In genomic region chr12:87148136-87148535, GRCm38 (mm10) we compare ENCODE assay signal across 9 mouse cellular contexts. TPM values are rescaled to one million over a fixed set of nuclear protein-coding genes. Genes with fewer than 3 reads are reported as not detected.
DNase-seq lines count a peak whose midpoint lies in the region; ATAC-seq and TF ChIP-seq lines count a peak whose summit lies in the region.
"Had no signal": no experiment of that assay in that cellular context is flagged by ENCODE, and none has a peak within 500 bp of the region (broad histone marks: within the 10 kb centered on the region; RNA-seq: fewer than 3 reads in every experiment).

No protein-coding gene starts in this region.

- intact Hi-C loops in heart, postnatal 25 days (cut with DNase I): no loop called here

- H3K27ac ChIP-seq in heart, embryonic 10.5 days: peak overlapping the region; percentile 99
- H3K27ac ChIP-seq in bone marrow, adult 2 months (ENCODE audit: control insufficient read depth, insufficient read depth, low read depth, low read length, poor library complexity): no peak overlapping the region
- H3K27ac ChIP-seq in intestine, embryonic 16.5 days (ENCODE audit: low read length): peak overlapping the region; percentile 96
- peak overlapping the region; percentile 80 for H3K27ac ChIP-seq in liver, postnatal 0 days (ENCODE audit: low read depth)

- peaks cover 11% of the 10 kb centered on the region for H3K36me3 ChIP-seq in heart, embryonic 10.5 days
- H3K36me3 ChIP-seq in intestine, embryonic 16.5 days (ENCODE audit: control insufficient read depth, insufficient read depth, low read length): no peaks in the 10 kb centered on the region
- H3K36me3 ChIP-seq in liver, postnatal 0 days (replicated peaks; ENCODE audit: insufficient read depth, low read length): no peaks in the 10 kb centered on the region

- no peak for TF ChIP-seq CTCF in bone marrow, adult 2 months (IDR thresholded peaks at IDR 0.05; ENCODE audit: control insufficient read depth, insufficient read depth, low read length)
- TF ChIP-seq CTCF in liver, postnatal 0 days (IDR thresholded peaks at IDR 0.05; ENCODE audit: low read depth): no peak

- H3K4me3 ChIP-seq in heart, embryonic 10.5 days: peak overlapping the region; percentile 83
- peak overlapping the region; percentile 98 for H3K4me3 ChIP-seq in bone marrow, adult 2 months (replicated peaks; ENCODE audit: control insufficient read depth, low read depth, low read length)
- peak overlapping the region; percentile 98 for H3K4me3 ChIP-seq in intestine, embryonic 16.5 days (ENCODE audit: low read length)
- H3K4me3 ChIP-seq in liver, postnatal 0 days (ENCODE audit: low read depth, low read length): peak overlapping the region; percentile 82

- DNase-seq in heart, embryonic 10.5 days (ENCODE audit: low spot score): no peak
- no peak for DNase-seq in heart, postnatal 25 days (ENCODE audit: low spot score)
- DNase-seq in liver, postnatal 0 days: peak; percentile 51
- no peak for DNase-seq in urinary bladder, postnatal 14 days (ENCODE audit: low spot score)
- DNase-seq in layer of hippocampus, postnatal 10 days (ENCODE audit: low spot score in 2 of 2): no peak
- DNase-seq in thymus, postnatal 0 days (ENCODE audit: low spot score): no peak

- no peaks in the 10 kb centered on the region for H3K9me3 ChIP-seq in heart, embryonic 10.5 days
- H3K9me3 ChIP-seq in intestine, embryonic 16.5 days (ENCODE audit: control insufficient read depth, low read length): no peaks in the 10 kb centered on the region
- H3K9me3 ChIP-seq in liver, postnatal 0 days (ENCODE audit: low read length): peaks cover 7% of the 10 kb centered on the region; the same call in 1 of the 2 replicates

- TF ChIP-seq EP300 in liver, postnatal 0 days (IDR thresholded peaks at IDR 0.05; ENCODE audit: low read depth): no peak

- H3K9ac ChIP-seq in intestine, embryonic 16.5 days (ENCODE audit: low read depth, low read length): peak overlapping the region; percentile 89
- peak overlapping the region; percentile 75 for H3K9ac ChIP-seq in liver, postnatal 0 days (replicated peaks)

- no peaks in the 10 kb centered on the region for H3K27me3 ChIP-seq in heart, embryonic 10.5 days (ENCODE audit: insufficient read depth, poor library complexity, severe bottlenecking)
- no peaks in the 10 kb centered on the region for H3K27me3 ChIP-seq in intestine, embryonic 16.5 days (replicated peaks; ENCODE audit: control insufficient read depth, insufficient read depth, low read length)
- H3K27me3 ChIP-seq in liver, postnatal 0 days (ENCODE audit: insufficient read depth, low read length): no peaks in the 10 kb centered on the region
- H3K27me3 ChIP-seq: Patski had no signal

- ATAC-seq in intestine, embryonic 16.5 days: peak; percentile 17; the same call in 1 of the 2 replicates
- no peak for ATAC-seq in liver, postnatal 0 days

- no peak for TF ChIP-seq POLR2A in bone marrow, adult 2 months (IDR thresholded peaks at IDR 0.05; ENCODE audit: borderline replicate concordance, control insufficient read depth, low read depth, low read length)

- WGBS in heart, embryonic 10.5 days: 18% methylated on average over 15 of the region's 15 CpGs
- whole genome bisulfite sequencing in bone marrow, adult 2 months: 14% methylated on average over 15 of the region's 15 CpGs
- 13% methylated on average over 15 of the region's 15 CpGs for WGBS in intestine, embryonic 16.5 days
- 23% methylated on average over 15 of the region's 15 CpGs for WGBS in liver, postnatal 0 days (ENCODE audit: insufficient replicate concordance)

- peaks cover 16% of the 10 kb centered on the region for H3K4me1 ChIP-seq in heart, embryonic 10.5 days
- H3K4me1 ChIP-seq in bone marrow, adult 2 months (ENCODE audit: control insufficient read depth, insufficient read depth, low read length): no peaks in the 10 kb centered on the region
- H3K4me1 ChIP-seq in intestine, embryonic 16.5 days (ENCODE audit: control insufficient read depth, insufficient read depth, low read length): peaks cover 15% of the 10 kb centered on the region
- H3K4me1 ChIP-seq in liver, postnatal 0 days (ENCODE audit: insufficient read depth): peaks cover 15% of the 10 kb centered on the region

- peak overlapping the region; percentile 72 for H3K4me2 ChIP-seq in intestine, embryonic 16.5 days (ENCODE audit: low read depth, low read length)
- peak overlapping the region; percentile 78 for H3K4me2 ChIP-seq in liver, postnatal 0 days (ENCODE audit: low read depth, low read length)

RNA-seq across cellular contexts. Expression of gene Pomt2, which starts 0.4 kb away (rescaled TPM):
- polyA plus RNA-seq in heart, embryonic 10.5 days (2016; fragmentation: Nextera tagmentation; extraction: Ambion mirVana): 16.1 and 16.3 TPM in 2 replicates
- 10 to 100 TPM in 1 of 2 experiments, 1 to 10 TPM in 1; 9.5 to 11.9 TPM for total RNA-seq in heart, postnatal 25 days (2021)
- polyA plus RNA-seq in bone marrow, adult 2 months (2011; ENCODE audit: insufficient read depth, insufficient read length, low replicate concordance, missing spikeins): 1.4 and 3.4 TPM in 2 replicates
- polyA plus RNA-seq in intestine, embryonic 16.5 days (2015; fragmentation: Nextera tagmentation; extraction: Ambion mirVana): 11.7 TPM in 2 replicates
- 4.3 and 4.5 TPM in 2 replicates for polyA plus RNA-seq in liver, postnatal 0 days (2015; fragmentation: Nextera tagmentation; extraction: Ambion mirVana)
- total RNA-seq in layer of hippocampus, postnatal 10 days (2021): 10 to 100 TPM; 20.1 to 20.3 TPM
- 4.8 and 5.4 TPM in 2 replicates for polyA plus RNA-seq in thymus, postnatal 0 days (2015; fragmentation: Nextera tagmentation; extraction: Ambion mirVana)

RNA-seq across cellular contexts. Expression of gene Gstz1, which starts 1.2 kb away (rescaled TPM):
- 36.9 and 38.0 TPM in 2 replicates for polyA plus RNA-seq in heart, embryonic 10.5 days (2016; fragmentation: Nextera tagmentation; extraction: Ambion mirVana)
- total RNA-seq in heart, postnatal 25 days (2021): 10 to 100 TPM; 46.4 to 47.0 TPM
- 14.7 and 25.1 TPM in 2 replicates for polyA plus RNA-seq in bone marrow, adult 2 months (2011; ENCODE audit: insufficient read depth, insufficient read length, low replicate concordance, missing spikeins)
- 60.4 and 61.2 TPM in 2 replicates for polyA plus RNA-seq in intestine, embryonic 16.5 days (2015; fragmentation: Nextera tagmentation; extraction: Ambion mirVana)
- 257 and 279 TPM in 2 replicates for polyA plus RNA-seq in liver, postnatal 0 days (2015; fragmentation: Nextera tagmentation; extraction: Ambion mirVana)
- 10 to 100 TPM; 53.2 to 54.2 TPM for total RNA-seq in layer of hippocampus, postnatal 10 days (2021)
- 19.2 and 19.8 TPM in 2 replicates for polyA plus RNA-seq in thymus, postnatal 0 days (2015; fragmentation: Nextera tagmentation; extraction: Ambion mirVana)

RNA-seq across cellular contexts. Expression of gene Ngb, which starts 45.8 kb away (rescaled TPM):
- polyA plus RNA-seq in heart, embryonic 10.5 days (2016; fragmentation: Nextera tagmentation; extraction: Ambion mirVana): 0.11 and 0.29 TPM in 2 replicates
- total RNA-seq in heart, postnatal 25 days (2021): not detected
- polyA plus RNA-seq in bone marrow, adult 2 months (2011; ENCODE audit: insufficient read depth, insufficient read length, low replicate concordance, missing spikeins): not detected in 2 replicates
- 1.2 and 1.6 TPM in 2 replicates for polyA plus RNA-seq in intestine, embryonic 16.5 days (2015; fragmentation: Nextera tagmentation; extraction: Ambion mirVana)
- polyA plus RNA-seq in liver, postnatal 0 days (2015; fragmentation: Nextera tagmentation; extraction: Ambion mirVana): 0.06 TPM in 1 of 2 replicates, not detected in the other
- total RNA-seq in layer of hippocampus, postnatal 10 days (2021): 1 to 10 TPM; 2.9 to 3.7 TPM
- 0.18 and 0.35 TPM in 2 replicates for polyA plus RNA-seq in thymus, postnatal 0 days (2015; fragmentation: Nextera tagmentation; extraction: Ambion mirVana)

RNA-seq across cellular contexts. Expression of gene Samd15, which starts 51.4 kb away (rescaled TPM):
- polyA plus RNA-seq in heart, embryonic 10.5 days (2016; fragmentation: Nextera tagmentation; extraction: Ambion mirVana): 2.1 and 2.3 TPM in 2 replicates
- total RNA-seq in heart, postnatal 25 days (2021): under 1 TPM; 0.21 to 0.34 TPM
- not detected in 2 replicates for polyA plus RNA-seq in bone marrow, adult 2 months (2011; ENCODE audit: insufficient read depth, insufficient read length, low replicate concordance, missing spikeins)
- 0.69 and 1.3 TPM in 2 replicates for polyA plus RNA-seq in intestine, embryonic 16.5 days (2015; fragmentation: Nextera tagmentation; extraction: Ambion mirVana)
- polyA plus RNA-seq in liver, postnatal 0 days (2015; fragmentation: Nextera tagmentation; extraction: Ambion mirVana): 2.3 and 2.8 TPM in 2 replicates
- total RNA-seq in layer of hippocampus, postnatal 10 days (2021): 1 to 10 TPM; 2.3 to 3.1 TPM
- polyA plus RNA-seq in thymus, postnatal 0 days (2015; fragmentation: Nextera tagmentation; extraction: Ambion mirVana): 1.2 and 1.6 TPM in 2 replicates

RNA-seq across cellular contexts. Expression of gene Tmed8, which starts 52.1 kb away (rescaled TPM):
- polyA plus RNA-seq in heart, embryonic 10.5 days (2016; fragmentation: Nextera tagmentation; extraction: Ambion mirVana): 2.0 and 2.4 TPM in 2 replicates
- total RNA-seq in heart, postnatal 25 days (2021): 1 to 10 TPM; 4.4 to 6.6 TPM
- 2.2 and 5.0 TPM in 2 replicates for polyA plus RNA-seq in bone marrow, adult 2 months (2011; ENCODE audit: insufficient read depth, insufficient read length, low replicate concordance, missing spikeins)
- polyA plus RNA-seq in intestine, embryonic 16.5 days (2015; fragmentation: Nextera tagmentation; extraction: Ambion mirVana): 0.95 and 1.4 TPM in 2 replicates
- polyA plus RNA-seq in liver, postnatal 0 days (2015; fragmentation: Nextera tagmentation; extraction: Ambion mirVana): 0.36 and 0.42 TPM in 2 replicates
- 10 to 100 TPM; 26.8 to 27.5 TPM for total RNA-seq in layer of hippocampus, postnatal 10 days (2021)
- polyA plus RNA-seq in thymus, postnatal 0 days (2015; fragmentation: Nextera tagmentation; extraction: Ambion mirVana): 3.4 TPM in 2 replicates
